Mouse (Mus musculus) liver, embryonic 14.5 days (tissue): ENCODE measurements at regions not wholly inside any gene's neighbourhood (a gene's known extent, or its start where the extent isn't known, plus 50 kb on each side); places are given as distances from the start of the nearest gene placed in this dataset.

Experiments
- CTCF ChIP-seq: IDR thresholded peaks from 2 replicates; pipeline ENCODE4 v1.5.1; 2016; ENCODE audit warnings: antibody characterized with exemption, low read depth, control low read depth
- EP300 ChIP-seq: IDR thresholded peaks from 2 replicates; pipeline ENCODE4 v1.6.1; 2016; ENCODE audit warnings: antibody characterized with exemption, low read depth

- no peak for TF ChIP-seq CTCF
- no peak for TF ChIP-seq EP300
Observed at GRCm38 (mm10) chr3:34139227-34139626, 58.1 kb upstream of the Dnajc19 start.
